Comparison of ENCODE assay signal across 18 mouse cellular contexts in the genomic region with DNA sequence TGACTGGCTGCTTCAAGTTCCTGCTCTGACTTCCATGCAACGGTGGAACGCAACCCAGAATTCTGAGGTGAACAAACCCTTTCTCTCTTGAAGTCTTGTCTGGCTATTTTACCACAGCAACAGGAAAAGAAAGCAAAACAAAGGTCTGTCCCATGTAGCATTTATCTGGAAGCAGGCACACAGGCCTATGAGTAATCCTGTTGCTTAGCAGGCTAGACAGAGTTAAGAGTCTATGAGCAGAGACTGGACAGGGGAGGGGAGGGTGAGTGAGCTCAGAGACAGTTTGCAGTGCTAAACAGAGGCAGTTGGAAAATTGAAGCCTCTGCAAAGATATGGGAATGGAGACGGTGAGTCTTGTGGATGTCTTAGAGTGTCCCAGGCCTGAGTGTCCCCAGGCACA.
DNase-seq lines count a peak whose midpoint lies in the region; ATAC-seq lines count a peak whose summit lies in the region.
"Had no signal": no experiment of that assay in that cellular context is flagged by ENCODE, and none has a peak within 500 bp of the region (broad histone marks: within the 10 kb centered on the region; RNA-seq: fewer than 3 reads in every experiment).

No protein-coding gene starts in this region.

- H3K9ac ChIP-seq in heart, embryonic 11.5 days (ENCODE audit: low read depth, low read length), result no peak overlapping the region
- H3K9ac ChIP-seq in forebrain, embryonic 14.5 days (ENCODE audit: low read length), result no peak overlapping the region
- H3K9ac ChIP-seq: forebrain, postnatal 0 days; neural tube, embryonic 13.5 days had no signal

- no peak overlapping the region for H3K4me3 ChIP-seq in heart, embryonic 11.5 days (ENCODE audit: low read depth, low read length)
- no peak overlapping the region for H3K4me3 ChIP-seq in forebrain, embryonic 14.5 days (ENCODE audit: low read depth, low read length)
- H3K4me3 ChIP-seq: embryonic facial prominence, embryonic 10.5 days; erythroblast, embryonic 14.5 days; neural tube, embryonic 13.5 days had no signal

- H3K4me2 ChIP-seq in heart, embryonic 11.5 days, result no peak overlapping the region
- H3K4me2 ChIP-seq in forebrain, embryonic 14.5 days (ENCODE audit: low read length), result no peak overlapping the region
- H3K4me2 ChIP-seq: midbrain, embryonic 11.5 days; neural tube, embryonic 13.5 days had no signal

- 42% methylated on average over 3 of the region's 3 CpGs for WGBS in heart, embryonic 11.5 days (ENCODE audit: insufficient replicate concordance)
- WGBS in forebrain, embryonic 14.5 days, result 91% methylated on average over 3 of the region's 3 CpGs

- peak overlapping the region; percentile 24; the same call in 1 of the 2 replicates for H3K27ac ChIP-seq in heart, embryonic 11.5 days (ENCODE audit: low read depth, low read length)
- no peak overlapping the region for H3K27ac ChIP-seq in forebrain, embryonic 14.5 days (ENCODE audit: low read depth, low read length)
- H3K27ac ChIP-seq: embryonic facial prominence, embryonic 10.5 days; neural tube, embryonic 13.5 days had no signal

- peaks cover 27% of the 10 kb centered on the region for H3K27me3 ChIP-seq in heart, embryonic 11.5 days (ENCODE audit: control insufficient read depth, insufficient read depth, low read length)
- H3K27me3 ChIP-seq in forebrain, embryonic 14.5 days (replicated peaks; ENCODE audit: control insufficient read depth, insufficient read depth, low read length), result no peaks in the 10 kb centered on the region
- H3K27me3 ChIP-seq: neural tube, embryonic 13.5 days had no signal

- ATAC-seq in heart, embryonic 11.5 days (replicated peaks; ENCODE audit: insufficient number of reproducible peaks, low FRiP score, low TSS enrichment), result peak; percentile 58; the same call in 1 of the 2 replicates
- 0 out of 2 replicates have a peak, but pooled peaks have one; percentile 13 for ATAC-seq in megakaryocyte progenitor cell, adult 5-6 weeks (replicated peaks; ENCODE audit: poor library complexity)
- ATAC-seq in forebrain, embryonic 14.5 days, result no peak
- ATAC-seq: forebrain, postnatal 0 days had no signal

- no peak for DNase-seq in heart, postnatal 10 days
- DNase-seq in 416B (ENCODE audit: low read depth), result peak; percentile 3
- peak; percentile 26 for DNase-seq in adipocyte (ENCODE audit: low spot score)
- no peak for DNase-seq in forebrain, embryonic 14.5 days (ENCODE audit: low spot score)
- DNase-seq in layer of hippocampus, adult 8-10 months (ENCODE audit: low spot score in 2 of 2), result no peak
- DNase-seq: cerebellum, adult 18-20 months; cerebellum, postnatal 36 days; forebrain, postnatal 0 days; heart, adult 11 months; left cerebral cortex, postnatal 4 days; lung, adult 18-20 months; lung, postnatal 36 days had no signal

- intact Hi-C loops in heart, postnatal 10 days (cut with DNase I), result no loop called here

- H3K4me1 ChIP-seq in heart, embryonic 11.5 days (ENCODE audit: control insufficient read depth, insufficient read depth, low read length), result peaks cover 16% of the 10 kb centered on the region; the same call in 1 of the 2 replicates
- no peaks in the 10 kb centered on the region for H3K4me1 ChIP-seq in forebrain, embryonic 14.5 days (ENCODE audit: control insufficient read depth, insufficient read depth, low read length)
- H3K4me1 ChIP-seq: neural tube, embryonic 13.5 days had no signal

- no peaks in the 10 kb centered on the region for H3K36me3 ChIP-seq in heart, embryonic 11.5 days (ENCODE audit: control insufficient read depth, insufficient read depth, low read length)
- H3K36me3 ChIP-seq in forebrain, embryonic 14.5 days (ENCODE audit: control insufficient read depth, insufficient read depth, low read length), result no peaks in the 10 kb centered on the region
- H3K36me3 ChIP-seq: embryonic facial prominence, embryonic 10.5 days; neural tube, embryonic 13.5 days had no signal

- H3K9me3 ChIP-seq in heart, embryonic 11.5 days (replicated peaks; ENCODE audit: control insufficient read depth, low read length), result no peaks in the 10 kb centered on the region
- no peaks in the 10 kb centered on the region for H3K9me3 ChIP-seq in forebrain, embryonic 14.5 days (replicated peaks; ENCODE audit: control insufficient read depth, low read length)
- H3K9me3 ChIP-seq: embryonic facial prominence, embryonic 10.5 days; neural tube, embryonic 13.5 days had no signal

Comparison
In these comparisons a context has a peak if more than half of its experiments do, and no peak if none do; other contexts are left out.
1. DNase-seq: peak in 416B (single experiment) and adipocyte (single experiment); none in heart, postnatal 10 days (0 of 2), forebrain, embryonic 14.5 days (single experiment) and layer of hippocampus, adult 8-10 months (0 of 2).